Mouse (Mus musculus): Measurements from ENCODE around the gene Flnb.
A peak's percentile ranks its signal among the peaks of the same experiment; 100 is the strongest.

Flnb gene

GRCm38 (mm10) chr14:7826151-7826937, 8.6 kb downstream of the Flnb start:
- DNase-seq: no peak

- no peak for DNase-seq
Measured at GRCm38 (mm10) chr14:7829181-7829580, 11.4 kb downstream of the Flnb start.

GRCm38 (mm10) chr14:7831770-7832439, 14.1 kb downstream of the Flnb start:
- peak; percentile 72 for DNase-seq

GRCm38 (mm10) chr14:7832440-7832783, 14.7 kb downstream of the Flnb start:
- no peak for DNase-seq

GRCm38 (mm10) chr14:7833458-7833857, 15.7 kb downstream of the Flnb start:
- DNase-seq: no peak

- no peak for DNase-seq
Measured at GRCm38 (mm10) chr14:7838564-7839089, 20.9 kb downstream of the Flnb start.

- no peak for DNase-seq
Measured at GRCm38 (mm10) chr14:7839950-7840514, 22.3 kb downstream of the Flnb start.

GRCm38 (mm10) chr14:7842631-7843332, 25.0 kb downstream of the Flnb start:
- DNase-seq: no peak

- DNase-seq: no peak
Measured at GRCm38 (mm10) chr14:7846696-7847095, 28.9 kb downstream of the Flnb start.

GRCm38 (mm10) chr14:7847746-7848232, 30.0 kb downstream of the Flnb start:
- DNase-seq: no peak

- DNase-seq: no peak
Measured at GRCm38 (mm10) chr14:7850913-7851312, 33.2 kb downstream of the Flnb start.

- no peak for DNase-seq
Measured at GRCm38 (mm10) chr14:7851543-7852065, 33.8 kb downstream of the Flnb start.

- no peak for DNase-seq
Measured at GRCm38 (mm10) chr14:7853691-7854090, 35.9 kb downstream of the Flnb start.

GRCm38 (mm10) chr14:7854366-7854765, 36.6 kb downstream of the Flnb start:
- DNase-seq: no peak

GRCm38 (mm10) chr14:7855101-7855500, 37.3 kb downstream of the Flnb start:
- no peak for DNase-seq

- no peak for DNase-seq
Measured at GRCm38 (mm10) chr14:7855501-7855900, 37.7 kb downstream of the Flnb start.

- DNase-seq: no peak
Measured at GRCm38 (mm10) chr14:7856348-7856747, 38.6 kb downstream of the Flnb start.

- no peak for DNase-seq
Measured at GRCm38 (mm10) chr14:7857835-7858234, 40.1 kb downstream of the Flnb start.

GRCm38 (mm10) chr14:7858430-7858829, 40.7 kb downstream of the Flnb start:
- no peak for DNase-seq

- DNase-seq: no peak
Measured at GRCm38 (mm10) chr14:7860525-7861154, 42.9 kb downstream of the Flnb start.

GRCm38 (mm10) chr14:7861275-7861674, 43.5 kb downstream of the Flnb start:
- no peak for DNase-seq

- no peak for DNase-seq
Measured at GRCm38 (mm10) chr14:7862226-7862625, 44.5 kb downstream of the Flnb start.

All from cerebellum, adult 9-10 months (tissue).